ENCODE assay signal across 8 mouse cellular contexts in the genomic region with DNA sequence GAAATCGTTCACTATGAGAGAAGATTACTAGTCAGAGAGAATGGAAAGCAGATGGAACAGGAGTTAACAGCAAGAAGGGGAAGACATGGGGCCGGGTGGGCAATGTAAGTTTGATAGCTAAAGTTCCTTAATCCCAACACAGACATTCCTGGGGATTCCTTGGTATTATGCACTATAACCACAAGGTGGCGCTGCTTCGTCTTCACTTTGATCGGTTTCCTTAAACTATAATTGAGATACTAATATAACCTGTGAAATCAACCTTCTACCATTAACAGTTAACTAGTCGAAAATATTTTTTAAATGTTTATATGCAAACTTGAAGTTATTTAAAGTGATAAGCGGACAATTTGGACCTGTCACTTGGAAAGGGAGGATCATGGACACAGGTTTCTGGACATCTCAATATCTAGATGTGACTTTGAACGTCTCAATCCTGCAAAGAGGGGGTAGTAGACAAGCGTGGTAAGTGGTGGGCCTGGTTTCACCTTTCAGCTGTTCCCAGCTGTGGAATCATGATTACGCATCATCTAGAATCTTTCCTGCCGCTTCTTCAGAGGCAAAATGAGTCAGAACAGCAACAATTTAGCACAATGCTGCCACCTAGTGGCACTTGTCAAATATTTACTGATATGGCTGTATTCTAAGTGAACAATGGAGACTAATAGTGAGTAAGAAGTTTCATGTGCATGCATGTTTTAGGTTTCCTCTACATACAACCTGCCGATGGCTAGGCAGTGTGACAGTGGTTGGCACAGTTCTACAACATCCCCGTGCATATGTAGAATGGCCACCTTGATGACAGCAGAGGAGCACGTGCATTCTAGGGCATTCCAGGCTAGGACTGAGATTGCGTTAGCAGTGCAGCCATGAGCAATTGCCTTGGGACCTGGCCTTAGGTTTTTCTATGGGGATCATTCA. TPM values are rescaled to one million over a fixed set of nuclear protein-coding genes. Genes with fewer than 3 reads are reported as not detected.
DNase-seq lines count a peak whose midpoint lies in the region; ATAC-seq lines count a peak whose summit lies in the region.

No protein-coding gene starts in this region.

- WGBS in heart, embryonic 14.5 days = 14% methylated on average over 15 of the region's 15 CpGs
- WGBS in liver, embryonic 12.5 days (ENCODE audit: insufficient replicate concordance) = 11% methylated on average over 15 of the region's 15 CpGs
- 17% methylated on average over 15 of the region's 15 CpGs for WGBS in stomach, embryonic 14.5 days

- H3K4me3 ChIP-seq in brown adipose tissue, adult 24 weeks (ENCODE audit: insufficient read depth, low read depth, low read length) = peak overlapping the region; percentile 46
- H3K4me3 ChIP-seq in heart, embryonic 14.5 days (ENCODE audit: control insufficient read depth in 1 of 2, insufficient read depth in 1 of 2, low read depth in 1 of 2, low read length in 2 of 2) = peak overlapping the region; percentile 31 to 36; a peak in 3 of 4 replicates
- H3K4me3 ChIP-seq in liver, embryonic 12.5 days = peak overlapping the region; percentile 29; the same call in 1 of the 2 replicates
- no peak overlapping the region for H3K4me3 ChIP-seq in stomach, embryonic 14.5 days (ENCODE audit: low read depth, low read length)

- H3K27me3 ChIP-seq in heart, embryonic 14.5 days (ENCODE audit: control insufficient read depth, insufficient read depth, low read length) = no peaks in the 10 kb centered on the region
- 0 out of 2 replicates have a peak, but pooled peaks cover 4% of the 10 kb centered on the region for H3K27me3 ChIP-seq in liver, embryonic 12.5 days (replicated peaks)
- H3K27me3 ChIP-seq in stomach, embryonic 14.5 days (ENCODE audit: control insufficient read depth, insufficient read depth, low read length) = no peaks in the 10 kb centered on the region

- peak; percentile 82 for ATAC-seq in erythroid progenitor cell, adult 5-6 weeks (replicated peaks; ENCODE audit: low FRiP score, poor library complexity, severe bottlenecking)
- no peak for ATAC-seq in heart, embryonic 14.5 days (ENCODE audit: insufficient number of reproducible peaks, insufficient read depth, low FRiP score, low read depth)
- ATAC-seq in liver, embryonic 12.5 days = peak; percentile 72
- peak; percentile 72; the same call in 1 of the 2 replicates for ATAC-seq in stomach, embryonic 14.5 days (ENCODE audit: insufficient number of reproducible peaks, insufficient read depth, low FRiP score, low read depth)

- no peaks in the 10 kb centered on the region for H3K4me1 ChIP-seq in brown adipose tissue, adult 24 weeks (ENCODE audit: control insufficient read depth, insufficient read depth, insufficient read length, low read length)
- H3K4me1 ChIP-seq in heart, embryonic 14.5 days (ENCODE audit: control insufficient read depth in 2 of 2, insufficient read depth in 2 of 2, low read length in 2 of 2) = no peaks in the 10 kb centered on the region
- H3K4me1 ChIP-seq in liver, embryonic 12.5 days = no peaks in the 10 kb centered on the region
- no peaks in the 10 kb centered on the region for H3K4me1 ChIP-seq in stomach, embryonic 14.5 days (ENCODE audit: control insufficient read depth, insufficient read depth, low read length)

- H3K4me2 ChIP-seq in heart, embryonic 14.5 days (ENCODE audit: low read length) = peak overlapping the region; percentile 78
- peak overlapping the region; percentile 60 for H3K4me2 ChIP-seq in liver, embryonic 12.5 days
- H3K4me2 ChIP-seq in stomach, embryonic 14.5 days (replicated peaks; ENCODE audit: low read depth, low read length) = peak overlapping the region; percentile 35; the same call in 1 of the 2 replicates

- H3K9ac ChIP-seq in heart, embryonic 14.5 days (ENCODE audit: low read length) = no peak overlapping the region
- no peak overlapping the region for H3K9ac ChIP-seq in liver, embryonic 12.5 days
- H3K9ac ChIP-seq in stomach, embryonic 14.5 days (replicated peaks; ENCODE audit: low read depth, low read length) = no peak overlapping the region

- no peaks in the 10 kb centered on the region for H3K36me3 ChIP-seq in heart, embryonic 14.5 days (ENCODE audit: control insufficient read depth, insufficient read depth, low read length)
- no peaks in the 10 kb centered on the region for H3K36me3 ChIP-seq in liver, embryonic 12.5 days
- H3K36me3 ChIP-seq in stomach, embryonic 14.5 days (ENCODE audit: control insufficient read depth, insufficient read depth, low read length) = no peaks in the 10 kb centered on the region

- H3K9me3 ChIP-seq in heart, embryonic 14.5 days (ENCODE audit: control insufficient read depth, low read length) = no peaks in the 10 kb centered on the region
- H3K9me3 ChIP-seq in liver, embryonic 12.5 days (replicated peaks) = no peaks in the 10 kb centered on the region
- H3K9me3 ChIP-seq in stomach, embryonic 14.5 days (ENCODE audit: control insufficient read depth, low read depth, low read length) = no peaks in the 10 kb centered on the region

- no peak overlapping the region for H3K27ac ChIP-seq in brown adipose tissue, adult 24 weeks (replicated peaks; ENCODE audit: low read depth, low read length)
- H3K27ac ChIP-seq in heart, embryonic 14.5 days (replicated peaks in 1 of 2; ENCODE audit: control insufficient read depth in 1 of 2, insufficient read depth in 1 of 2, low read depth in 2 of 2, low read length in 2 of 2) = no peak overlapping the region
- no peak overlapping the region for H3K27ac ChIP-seq in liver, embryonic 12.5 days
- no peak overlapping the region for H3K27ac ChIP-seq in stomach, embryonic 14.5 days (ENCODE audit: low read length)

- DNase-seq in CD8-positive naive resting alpha-beta T cell, adult 2 months (ENCODE audit: low read depth in 2 of 2, low spot score in 2 of 2) = peak; percentile 48 to 63
- DNase-seq in kidney, postnatal 14 days = peak; percentile 81
- DNase-seq in naive thymus-derived CD4-positive, alpha-beta T cell, adult 2 months (ENCODE audit: low read depth) = peak; percentile 82

RNA-seq across cellular contexts. Expression of gene Cstl1, which starts 2.0 kb away (rescaled TPM):
- polyA plus RNA-seq in brown adipose tissue, adult 24 weeks (2012; ENCODE audit: insufficient read depth, insufficient read length, missing spikeins) = not detected in 2 replicates
- not detected in 2 replicates for total RNA-seq in erythroid progenitor cell, adult 5-6 weeks (2015; ENCODE audit: low replicate concordance)
- total RNA-seq in erythroid progenitor cell, adult 5-6 weeks (2017; ENCODE audit: low replicate concordance) = not detected in 2 replicates
- polyA plus RNA-seq in heart, embryonic 14.5 days (2014; fragmentation: Nextera tagmentation; extraction: Ambion mirVana) = not detected in 2 replicates
- polyA plus RNA-seq in liver, embryonic 12.5 days (2016; fragmentation: Nextera tagmentation; extraction: Ambion mirVana) = not detected in 2 replicates
- not detected in 2 replicates for polyA plus RNA-seq in stomach, embryonic 14.5 days (2014; fragmentation: Nextera tagmentation; extraction: Ambion mirVana)

RNA-seq across cellular contexts. Expression of gene Cst11, which starts 19.1 kb away (rescaled TPM):
- not detected in 2 replicates for polyA plus RNA-seq in brown adipose tissue, adult 24 weeks (2012; ENCODE audit: insufficient read depth, insufficient read length, missing spikeins)
- not detected in 2 replicates for total RNA-seq in erythroid progenitor cell, adult 5-6 weeks (2015; ENCODE audit: low replicate concordance)
- total RNA-seq in erythroid progenitor cell, adult 5-6 weeks (2017; ENCODE audit: low replicate concordance) = not detected in 2 replicates
- not detected in 2 replicates for polyA plus RNA-seq in heart, embryonic 14.5 days (2014; fragmentation: Nextera tagmentation; extraction: Ambion mirVana)
- not detected in 2 replicates for polyA plus RNA-seq in liver, embryonic 12.5 days (2016; fragmentation: Nextera tagmentation; extraction: Ambion mirVana)
- polyA plus RNA-seq in stomach, embryonic 14.5 days (2014; fragmentation: Nextera tagmentation; extraction: Ambion mirVana) = not detected in 2 replicates

RNA-seq across cellular contexts. Expression of gene Napb, which starts 19.9 kb away (rescaled TPM):
- 0.40 and 1.0 TPM in 2 replicates for polyA plus RNA-seq in brown adipose tissue, adult 24 weeks (2012; ENCODE audit: insufficient read depth, insufficient read length, missing spikeins)
- total RNA-seq in erythroid progenitor cell, adult 5-6 weeks (2015; ENCODE audit: low replicate concordance) = 0.72 TPM in 1 of 2 replicates, not detected in the other
- total RNA-seq in erythroid progenitor cell, adult 5-6 weeks (2017; ENCODE audit: low replicate concordance) = not detected in 2 replicates
- polyA plus RNA-seq in heart, embryonic 14.5 days (2014; fragmentation: Nextera tagmentation; extraction: Ambion mirVana) = 3.0 and 3.4 TPM in 2 replicates
- polyA plus RNA-seq in liver, embryonic 12.5 days (2016; fragmentation: Nextera tagmentation; extraction: Ambion mirVana) = 0.56 and 0.62 TPM in 2 replicates
- 7.1 and 7.8 TPM in 2 replicates for polyA plus RNA-seq in stomach, embryonic 14.5 days (2014; fragmentation: Nextera tagmentation; extraction: Ambion mirVana)

RNA-seq across cellular contexts. Expression of gene 8030411F24Rik, which starts 29.7 kb away (rescaled TPM):
- polyA plus RNA-seq in brown adipose tissue, adult 24 weeks (2012; ENCODE audit: insufficient read depth, insufficient read length, missing spikeins) = not detected in 2 replicates
- not detected in 2 replicates for total RNA-seq in erythroid progenitor cell, adult 5-6 weeks (2015; ENCODE audit: low replicate concordance)
- not detected in 2 replicates for total RNA-seq in erythroid progenitor cell, adult 5-6 weeks (2017; ENCODE audit: low replicate concordance)
- not detected in 2 replicates for polyA plus RNA-seq in heart, embryonic 14.5 days (2014; fragmentation: Nextera tagmentation; extraction: Ambion mirVana)
- polyA plus RNA-seq in liver, embryonic 12.5 days (2016; fragmentation: Nextera tagmentation; extraction: Ambion mirVana) = not detected in 2 replicates
- polyA plus RNA-seq in stomach, embryonic 14.5 days (2014; fragmentation: Nextera tagmentation; extraction: Ambion mirVana) = not detected in 2 replicates

RNA-seq across cellular contexts. Expression of gene Cst12, which starts 37.0 kb away (rescaled TPM):
- not detected in 2 replicates for polyA plus RNA-seq in brown adipose tissue, adult 24 weeks (2012; ENCODE audit: insufficient read depth, insufficient read length, missing spikeins)
- not detected in 2 replicates for total RNA-seq in erythroid progenitor cell, adult 5-6 weeks (2015; ENCODE audit: low replicate concordance)
- total RNA-seq in erythroid progenitor cell, adult 5-6 weeks (2017; ENCODE audit: low replicate concordance) = not detected in 2 replicates
- not detected in 2 replicates for polyA plus RNA-seq in heart, embryonic 14.5 days (2014; fragmentation: Nextera tagmentation; extraction: Ambion mirVana)
- not detected in 2 replicates for polyA plus RNA-seq in liver, embryonic 12.5 days (2016; fragmentation: Nextera tagmentation; extraction: Ambion mirVana)
- polyA plus RNA-seq in stomach, embryonic 14.5 days (2014; fragmentation: Nextera tagmentation; extraction: Ambion mirVana) = not detected in 2 replicates
